Mouse (Mus musculus) neural tube, embryonic 13.5 days (tissue): ENCODE results near the gene Rangap1. TPM values are rescaled to one million over a fixed set of nuclear protein-coding genes. Genes with fewer than 3 reads are reported as not detected.

Experiments
- ATAC-seq: fragments of 200-750 bp; cut with Nextera tagmentation; 2 replicates; pipeline ENCODE4 v1.8.0; 2017; ENCODE audit warnings: low read depth, mild to moderate bottlenecking, moderate TSS enrichment, moderate library complexity
- H3K27ac ChIP-seq: fragments of 300-500 bp; sonication (generic); replicated peaks from 2 replicates; pipeline ENCODE4 v1.5.1; 2015; ENCODE audit warnings: moderate library complexity, mild to moderate bottlenecking, inconsistent platforms
- H3K27me3 ChIP-seq: fragments of 300-500 bp; sonication (generic); 2 replicates; pipeline ENCODE4 v1.6.1; 2015; ENCODE audit warnings: mild to moderate bottlenecking, inconsistent platforms
- H3K36me3 ChIP-seq: fragments of 300-500 bp; sonication (generic); 2 replicates; pipeline ENCODE4 v1.6.1; 2015; ENCODE audit warnings: mild to moderate bottlenecking, inconsistent platforms
- H3K4me1 ChIP-seq: fragments of 300-500 bp; sonication (generic); replicated peaks from 2 replicates; pipeline ENCODE4 v1.6.1; 2015; ENCODE audit warnings: inconsistent platforms
- H3K4me2 ChIP-seq: fragments of 300-500 bp; sonication (generic); 2 replicates; pipeline ENCODE4 v1.6.1; 2015; ENCODE audit warnings: inconsistent platforms, mild to moderate bottlenecking, moderate library complexity
- H3K4me3 ChIP-seq: fragments of 300-500 bp; sonication (generic); 2 replicates; pipeline ENCODE4 v1.5.1; 2015; ENCODE audit warnings: mild to moderate bottlenecking, inconsistent platforms
- H3K9ac ChIP-seq: fragments of 300-500 bp; sonication (generic); 2 replicates; pipeline ENCODE4 v1.6.1; 2015; ENCODE audit warnings: moderate library complexity, mild to moderate bottlenecking, inconsistent platforms
- H3K9me3 ChIP-seq: fragments of 300-500 bp; sonication (generic); 2 replicates; pipeline ENCODE4 v1.6.1; 2016; ENCODE audit warnings: inconsistent platforms
- WGBS: fragments of 180-500 bp; shearing (Covaris S2); methylation state at CpG from one replicate; pipeline ENCODE4 v1.1.7; 2015; 5-methylcytosine and 5-hydroxymethylcytosine counted together
- polyA plus RNA-seq: library from polyadenylated mRNA; unstranded; fragments of >200 nt; fragmentation: Nextera tagmentation; extraction: Ambion mirVana; gene quantifications from 2 replicates; pipeline ENCODE4 v1.2.1, GENCODE M21; 2015

The Rangap1 gene
- 114 and 115 TPM in 2 replicates for polyA plus RNA-seq

DNA sequence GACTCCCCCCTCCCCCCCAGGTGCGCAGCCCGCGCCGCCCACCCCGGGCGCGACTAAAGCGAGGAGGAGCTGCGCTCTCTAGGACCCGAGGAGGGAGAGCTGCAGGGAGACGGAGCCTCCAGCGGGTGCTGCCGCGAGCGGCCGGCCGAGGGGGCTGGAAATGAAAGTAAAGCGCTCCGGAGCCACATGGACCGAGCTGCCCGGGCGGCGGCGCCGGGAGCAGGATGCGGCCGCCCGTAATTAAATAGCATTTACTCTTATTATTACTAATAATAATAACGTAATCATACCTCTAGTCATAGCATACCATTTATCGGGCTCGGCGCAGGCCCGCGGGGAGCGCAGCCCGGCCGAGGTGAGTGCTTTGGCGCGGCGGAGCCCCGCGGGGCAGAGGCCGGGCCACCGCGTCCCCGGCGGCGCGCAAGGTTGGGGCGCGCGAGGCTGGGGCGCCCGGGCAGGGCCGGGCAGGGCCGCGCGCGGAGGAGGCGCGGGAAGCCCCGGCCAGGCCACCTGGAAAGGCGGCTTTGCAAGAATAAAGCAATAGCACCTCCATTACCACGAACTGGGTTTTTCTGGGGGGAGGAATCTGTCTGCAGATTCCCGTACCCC, at the start of gene Rangap1, which contains the start of gene Zc3h7b:
Rangap1 (minus strand) TSS at position 539 of the 609 bp plus-strand sequence.
Zc3h7b (plus strand) TSS at position 66 of the 609 bp plus-strand sequence.
- Histone ChIP-seq H3K27me3 (no peaks in the 10 kb centered on the region), H3K9ac (peak within 1 kb of the TSS; percentile 97), H3K4me2 (peak within 1 kb of the TSS; percentile 75), H3K36me3 (no peaks in the 10 kb centered on the region), H3K27ac (peak within 1 kb of the TSS; percentile 94), H3K4me3 (peak within 1 kb of the TSS; percentile 94), H3K9me3 (no peaks in the 10 kb centered on the region), H3K4me1 (peaks cover 33% of the 10 kb centered on the region)
- peak; percentile 86 for ATAC-seq
- WGBS: 0% methylated on average over 64 of the region's 65 CpGs

DNA sequence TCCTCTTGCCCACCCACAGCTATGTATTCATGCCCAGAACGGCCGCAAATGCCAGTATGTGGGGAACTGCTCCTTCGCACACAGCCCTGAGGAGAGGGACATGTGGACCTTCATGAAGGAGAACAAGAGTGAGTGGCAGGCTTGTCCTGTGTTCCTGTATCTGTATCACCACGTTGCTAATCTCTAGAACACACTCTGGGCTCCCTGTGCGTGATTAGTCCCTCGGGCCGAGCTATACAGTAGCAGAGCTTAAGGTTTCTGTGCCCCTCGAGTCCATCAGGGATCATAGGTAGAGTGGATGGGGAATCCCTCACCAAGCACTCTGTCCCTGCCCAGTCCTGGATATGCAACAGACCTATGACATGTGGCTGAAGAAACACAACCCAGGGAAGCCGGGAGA, 47.1 kb upstream of the Rangap1 start:
- H3K4me2 ChIP-seq: no peak overlapping the region
- H3K9me3 ChIP-seq: no peaks in the 10 kb centered on the region
- peaks cover 82% of the 10 kb centered on the region for H3K36me3 ChIP-seq
- H3K4me1 ChIP-seq: no peaks in the 10 kb centered on the region
- no peak overlapping the region for H3K4me3 ChIP-seq
- no peak overlapping the region for H3K9ac ChIP-seq
- WGBS: 93% methylated on average over 9 of the region's 9 CpGs
- no peak for ATAC-seq
- H3K27me3 ChIP-seq: no peaks in the 10 kb centered on the region
- H3K27ac ChIP-seq: no peak overlapping the region

GRCm38 (mm10) chr15:81787525-81787924, 42.2 kb upstream of the Rangap1 start:
- 95% methylated on average over 13 of the region's 13 CpGs for WGBS
- ATAC-seq: no peak
- Histone ChIP-seq H3K4me2 (no peak overlapping the region), H3K4me3 (no peak overlapping the region), H3K4me1 (no peaks in the 10 kb centered on the region), H3K9me3 (no peaks in the 10 kb centered on the region), H3K9ac (no peak overlapping the region), H3K27ac (no peak overlapping the region), H3K27me3 (no peaks in the 10 kb centered on the region), H3K36me3 (peaks cover 98% of the 10 kb centered on the region)

- 93% methylated on average over 8 of the region's 8 CpGs for WGBS
- Histone ChIP-seq H3K27ac (no peak overlapping the region), H3K36me3 (peaks cover 98% of the 10 kb centered on the region), H3K4me1 (no peaks in the 10 kb centered on the region), H3K4me3 (no peak overlapping the region), H3K9me3 (no peaks in the 10 kb centered on the region), H3K27me3 (no peaks in the 10 kb centered on the region), H3K4me2 (no peak overlapping the region), H3K9ac (no peak overlapping the region)
- no peak for ATAC-seq
Measured at GRCm38 (mm10) chr15:81785701-81786100, 40.4 kb upstream of the Rangap1 start.

DNA sequence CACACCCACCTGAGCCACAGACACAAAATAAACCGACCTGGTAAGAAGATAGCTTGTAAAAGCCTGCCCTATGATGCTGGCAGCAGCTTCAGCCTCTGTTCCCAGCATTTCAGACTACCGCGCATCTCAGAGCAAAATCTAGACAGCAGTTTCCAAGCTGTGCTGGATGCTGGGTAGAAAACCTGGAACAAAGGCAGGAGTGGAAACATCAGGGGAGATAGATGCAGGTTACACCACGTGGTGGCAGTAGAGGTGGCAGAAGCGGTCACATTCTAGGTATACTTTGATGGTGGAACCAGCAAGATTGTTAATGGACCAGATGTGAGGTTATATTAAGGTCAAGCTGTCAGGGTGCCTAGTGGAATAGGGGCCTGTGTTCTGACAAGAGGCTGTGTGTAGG, 39.4 kb upstream of the Rangap1 start:
- Histone ChIP-seq H3K4me3 (no peak overlapping the region), H3K4me2 (no peak overlapping the region), H3K9me3 (no peaks in the 10 kb centered on the region), H3K36me3 (peaks cover 98% of the 10 kb centered on the region), H3K27me3 (no peaks in the 10 kb centered on the region), H3K4me1 (no peaks in the 10 kb centered on the region), H3K27ac (no peak overlapping the region), H3K9ac (no peak overlapping the region)
- ATAC-seq: no peak
- WGBS: 74% methylated on average over 5 of the region's 5 CpGs

DNA sequence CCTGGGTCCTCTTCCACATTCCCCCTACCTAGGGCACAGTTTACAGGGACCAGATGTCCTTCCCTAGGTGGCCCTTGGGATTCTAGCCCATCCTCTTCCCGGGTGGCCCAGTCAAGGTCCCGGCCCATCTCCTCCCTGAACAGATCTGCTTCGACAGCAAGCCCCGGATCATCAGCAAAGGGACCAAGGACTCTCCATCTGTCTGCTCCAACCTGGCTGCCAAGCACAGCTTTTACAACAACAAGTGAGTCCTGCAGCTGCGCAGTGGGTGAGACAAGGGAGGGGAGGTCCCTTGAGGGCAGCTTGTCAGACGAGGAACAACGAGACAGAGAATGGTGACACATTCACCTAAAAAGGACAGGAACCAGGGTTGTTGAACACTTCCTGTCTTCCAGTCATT, 36.5 kb upstream of the Rangap1 start:
- Histone ChIP-seq H3K9ac (no peak overlapping the region), H3K9me3 (no peaks in the 10 kb centered on the region), H3K27me3 (no peaks in the 10 kb centered on the region), H3K4me3 (no peak overlapping the region), H3K4me2 (no peak overlapping the region), H3K27ac (no peak overlapping the region), H3K36me3 (peaks cover 100% of the 10 kb centered on the region), H3K4me1 (no peaks in the 10 kb centered on the region)
- ATAC-seq: no peak
- WGBS: 78% methylated on average over 7 of the region's 7 CpGs

DNA sequence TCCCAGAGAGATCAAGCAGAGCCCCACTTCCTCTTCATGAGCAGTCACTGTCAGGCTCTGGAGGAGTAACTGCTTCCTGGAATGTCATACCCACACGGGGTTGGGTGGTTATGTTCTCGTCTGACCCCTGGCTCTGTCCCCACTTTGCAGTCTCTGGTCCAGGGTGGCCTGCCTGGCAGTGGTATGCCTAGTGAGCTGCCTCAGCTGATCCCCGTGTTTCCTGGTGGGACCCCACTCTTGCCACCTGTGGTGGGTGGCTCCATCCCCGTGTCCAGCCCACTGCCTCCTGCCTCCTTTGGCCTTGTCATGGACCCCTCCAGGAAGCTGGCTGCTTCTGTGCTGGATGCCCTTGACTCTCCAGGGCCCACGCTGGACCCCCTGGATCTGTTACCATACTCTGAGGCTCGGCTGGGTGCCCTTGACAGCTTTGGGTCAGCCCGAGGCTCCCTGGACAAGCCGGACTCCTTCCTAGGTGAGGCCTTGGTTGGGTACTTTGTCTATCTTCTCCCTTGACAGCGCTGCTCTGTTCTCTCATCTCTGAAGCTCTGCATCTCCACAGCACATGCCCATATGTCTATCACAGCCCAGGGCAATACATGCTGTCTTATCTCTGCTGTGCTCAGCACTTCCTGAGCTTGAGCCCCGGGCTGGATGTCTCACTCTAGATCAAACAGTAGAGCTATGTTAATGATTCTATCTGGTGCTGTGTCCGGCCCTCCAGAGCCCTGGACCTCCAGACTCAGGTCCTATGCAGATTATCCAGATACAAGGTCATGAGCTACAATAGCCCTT, 31.5 kb upstream of the Rangap1 start:
- ATAC-seq: no peak
- Histone ChIP-seq H3K36me3 (peaks cover 100% of the 10 kb centered on the region), H3K9me3 (no peaks in the 10 kb centered on the region), H3K9ac (no peak overlapping the region), H3K4me1 (no peaks in the 10 kb centered on the region), H3K4me2 (no peak overlapping the region), H3K4me3 (no peak overlapping the region), H3K27me3 (no peaks in the 10 kb centered on the region), H3K27ac (no peak overlapping the region)
- 90% methylated on average over 11 of the region's 11 CpGs for WGBS

- Histone ChIP-seq H3K4me1 (no peaks in the 10 kb centered on the region), H3K36me3 (peaks cover 98% of the 10 kb centered on the region), H3K27ac (no peak overlapping the region), H3K27me3 (no peaks in the 10 kb centered on the region), H3K4me2 (no peak overlapping the region), H3K9ac (no peak overlapping the region), H3K9me3 (no peaks in the 10 kb centered on the region), H3K4me3 (no peak overlapping the region)
- no peak for ATAC-seq
- WGBS: 90% methylated on average over 15 of the region's 15 CpGs
Measured at GRCm38 (mm10) chr15:81774505-81775171, 29.3 kb upstream of the Rangap1 start.

GRCm38 (mm10) chr15:81772431-81773120, 27.2 kb upstream of the Rangap1 start:
- Histone ChIP-seq H3K36me3 (peaks cover 98% of the 10 kb centered on the region), H3K27ac (no peak overlapping the region), H3K4me1 (no peaks in the 10 kb centered on the region), H3K27me3 (no peaks in the 10 kb centered on the region), H3K9me3 (no peaks in the 10 kb centered on the region), H3K4me2 (no peak overlapping the region), H3K9ac (no peak overlapping the region), H3K4me3 (no peak overlapping the region)
- WGBS: 86% methylated on average over 20 of the region's 20 CpGs
- ATAC-seq: no peak

GRCm38 (mm10) chr15:81769037-81769436, 23.7 kb upstream of the Rangap1 start:
- no peak; the same call in 1 of the 2 replicates for ATAC-seq
- Histone ChIP-seq H3K27me3 (no peaks in the 10 kb centered on the region), H3K4me1 (no peaks in the 10 kb centered on the region), H3K9ac (no peak overlapping the region), H3K4me2 (no peak overlapping the region), H3K4me3 (no peak overlapping the region), H3K9me3 (no peaks in the 10 kb centered on the region), H3K36me3 (peaks cover 62% of the 10 kb centered on the region), H3K27ac (no peak overlapping the region)
- 57% methylated on average over 13 of the region's 13 CpGs for WGBS

GRCm38 (mm10) chr15:81766439-81766838, 21.1 kb upstream of the Rangap1 start:
- no peak overlapping the region for H3K27ac ChIP-seq
- ATAC-seq: no peak
- H3K4me3 ChIP-seq: no peak overlapping the region
- no peaks in the 10 kb centered on the region for H3K27me3 ChIP-seq
- no peak overlapping the region for H3K9ac ChIP-seq
- H3K4me2 ChIP-seq: no peak overlapping the region
- H3K36me3 ChIP-seq: peaks cover 36% of the 10 kb centered on the region
- no peaks in the 10 kb centered on the region for H3K9me3 ChIP-seq
- 90% methylated on average over 5 of the region's 5 CpGs for WGBS
- no peaks in the 10 kb centered on the region for H3K4me1 ChIP-seq

- 81% methylated on average over 9 of the region's 9 CpGs for WGBS
- Histone ChIP-seq H3K9ac (no peak overlapping the region), H3K4me1 (no peaks in the 10 kb centered on the region)
Measured at GRCm38 (mm10) chr15:81765651-81766050, 20.3 kb upstream of the Rangap1 start.

More at GRCm38 (mm10) chr15:81765651-81766050, 20.3 kb upstream of the Rangap1 start:
- Histone ChIP-seq H3K4me2 (no peak overlapping the region), H3K27ac (no peak overlapping the region), H3K4me3 (no peak overlapping the region), H3K9me3 (no peaks in the 10 kb centered on the region), H3K36me3 (peaks cover 30% of the 10 kb centered on the region), H3K27me3 (no peaks in the 10 kb centered on the region)
- ATAC-seq: no peak
